Mouse (Mus musculus): ENCODE results near the gene Fbxw2.

DNA sequence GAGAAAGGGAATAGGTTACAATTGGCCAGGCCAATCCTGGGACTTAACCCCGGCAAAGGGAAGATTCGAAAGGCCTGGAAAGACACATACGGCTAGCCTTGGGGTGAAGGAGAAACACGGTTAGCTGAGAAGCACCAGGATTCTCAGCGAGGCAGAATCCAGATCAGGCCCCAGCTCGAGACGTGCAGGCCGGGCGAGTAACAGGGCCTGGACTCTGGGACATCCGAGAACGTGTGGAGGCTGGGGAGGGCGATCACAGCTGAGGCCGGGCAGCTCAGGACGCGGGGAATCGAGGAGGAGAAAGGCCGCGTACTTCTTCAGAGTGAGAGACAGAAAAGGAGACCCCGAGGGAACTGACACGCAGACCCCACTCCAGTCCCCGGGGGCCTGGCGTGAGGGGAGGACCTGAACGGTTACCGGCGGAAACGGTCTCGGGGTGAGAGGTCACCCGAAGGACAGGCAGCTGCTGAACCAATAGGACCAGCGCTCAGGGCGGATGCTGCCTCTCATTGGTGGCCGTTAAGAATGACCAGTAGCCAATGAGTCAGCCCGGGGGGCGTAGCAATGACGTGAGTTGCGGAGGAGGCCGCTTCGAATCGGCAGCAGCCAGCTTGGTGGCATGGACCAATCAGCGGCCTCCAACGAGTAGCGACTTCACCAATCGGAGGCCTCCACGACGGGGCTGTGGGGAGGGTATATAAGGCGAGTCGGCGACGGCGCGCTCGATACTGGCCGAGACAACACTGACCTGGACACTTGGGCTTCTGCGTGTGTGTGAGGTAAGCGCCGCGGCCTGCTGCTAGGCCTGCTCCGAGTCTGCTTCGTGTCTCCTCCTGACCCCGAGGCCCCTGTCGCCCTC lies 54.5 kb downstream of the Fbxw2 start, which contains the start of gene Hspa5:
- TF ChIP-seq GATA1 (IDR thresholded peaks at IDR 0.05; ENCODE audit: borderline replicate concordance, low read length): no peak
- TF ChIP-seq FLI1 (IDR thresholded peaks at IDR 0.05; ENCODE audit: low read length): no peak
